Mouse (Mus musculus): ENCODE measurements at regions not wholly inside any gene's neighbourhood (a gene's known extent, or its start where the extent isn't known, plus 50 kb on each side); places are given as distances from the start of the nearest gene placed in this dataset.

- DNase-seq (ENCODE audit: low spot score), result no peak
Measured at GRCm38 (mm10) chr4:47724331-47725004, 250.0 kb downstream of the Sec61b start.

- no peak for DNase-seq (ENCODE audit: low spot score)
Measured at GRCm38 (mm10) chr4:47725005-47725340, 250.5 kb downstream of the Sec61b start.

DNA sequence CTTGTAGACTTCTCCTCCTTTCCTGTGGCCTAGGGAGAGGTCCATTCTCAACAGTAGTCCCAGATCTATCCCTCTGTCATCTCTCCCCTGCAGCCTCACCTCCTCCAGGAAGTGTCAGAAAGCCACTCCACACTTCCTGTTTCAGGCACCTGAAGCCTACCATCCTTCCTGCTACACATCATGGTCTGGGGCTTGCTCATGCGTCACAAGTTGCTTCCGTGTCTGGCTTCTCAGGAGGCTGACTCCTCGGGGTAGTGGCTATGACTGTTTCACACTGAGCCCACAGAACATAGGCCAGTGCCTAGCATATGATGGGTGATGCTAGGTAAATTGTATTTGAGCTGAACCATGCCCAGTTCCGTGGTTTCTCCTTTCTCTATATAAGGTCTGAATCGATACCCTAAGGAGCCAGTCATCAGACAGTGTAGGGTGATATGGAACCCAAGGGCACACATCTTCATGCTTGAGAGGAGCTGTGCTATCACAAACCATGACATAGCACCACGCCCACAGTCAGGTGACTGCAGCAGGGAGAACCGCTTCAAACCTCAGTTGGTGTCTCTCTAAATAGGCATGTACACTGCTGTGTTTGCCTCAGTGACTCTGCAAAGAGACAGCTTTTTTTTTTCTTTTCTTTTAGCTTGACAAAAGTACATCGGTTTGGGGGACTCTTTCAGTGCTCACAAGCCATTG lies 272.2 kb downstream of the Sec61b start:
- no peak for DNase-seq (ENCODE audit: low spot score)

- DNase-seq (ENCODE audit: low spot score), result no peak
Measured at GRCm38 (mm10) chr4:47772230-47772920, 272.6 kb upstream of the Nr4a3 start.

- no peak for DNase-seq (ENCODE audit: low spot score)
Measured at GRCm38 (mm10) chr4:47774664-47775063, 270.3 kb upstream of the Nr4a3 start.

DNA sequence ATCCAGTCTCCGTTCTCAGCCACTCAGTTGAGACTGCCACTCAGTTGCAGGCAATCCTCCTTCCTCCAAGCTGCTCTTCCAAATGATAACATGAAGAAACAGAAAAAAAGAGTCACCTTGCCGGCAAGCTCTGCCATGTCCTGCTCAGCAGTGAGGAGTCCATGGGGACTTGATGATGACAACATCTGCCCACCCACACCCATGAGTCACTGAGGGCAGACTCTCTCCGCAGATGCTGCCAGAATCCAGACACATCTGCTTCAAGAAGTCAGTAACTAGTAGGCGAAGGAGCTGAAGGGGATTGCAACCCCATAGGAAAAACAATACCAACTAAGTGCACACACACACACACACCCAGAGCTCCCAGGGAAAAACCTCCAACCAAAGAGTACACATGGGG lies 263.9 kb upstream of the Nr4a3 start:
- no peak for DNase-seq (ENCODE audit: low spot score)

DNA sequence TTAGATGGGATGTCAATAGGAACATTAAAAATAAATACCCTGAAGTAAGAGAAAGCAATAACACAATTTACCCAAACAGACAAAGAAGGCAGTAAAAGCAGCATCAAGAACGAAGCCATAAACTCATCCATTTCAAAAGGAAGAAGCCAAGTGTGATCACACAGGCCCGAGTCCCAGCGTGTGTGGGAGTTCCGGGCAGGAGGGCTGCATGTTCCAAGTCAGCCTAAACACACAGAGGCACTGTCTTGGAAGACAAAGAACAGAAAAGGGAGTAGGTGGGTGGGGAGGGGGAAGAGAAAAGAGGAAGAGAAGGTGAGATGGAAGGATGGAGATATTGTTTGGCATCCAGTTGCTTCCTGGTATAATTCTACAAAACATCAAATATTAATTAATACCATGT lies 248.0 kb upstream of the Nr4a3 start:
- DNase-seq (ENCODE audit: low spot score), result no peak

- no peak for DNase-seq (ENCODE audit: low spot score)
Measured at GRCm38 (mm10) chr4:47799165-47799564, 245.8 kb upstream of the Nr4a3 start.

DNA sequence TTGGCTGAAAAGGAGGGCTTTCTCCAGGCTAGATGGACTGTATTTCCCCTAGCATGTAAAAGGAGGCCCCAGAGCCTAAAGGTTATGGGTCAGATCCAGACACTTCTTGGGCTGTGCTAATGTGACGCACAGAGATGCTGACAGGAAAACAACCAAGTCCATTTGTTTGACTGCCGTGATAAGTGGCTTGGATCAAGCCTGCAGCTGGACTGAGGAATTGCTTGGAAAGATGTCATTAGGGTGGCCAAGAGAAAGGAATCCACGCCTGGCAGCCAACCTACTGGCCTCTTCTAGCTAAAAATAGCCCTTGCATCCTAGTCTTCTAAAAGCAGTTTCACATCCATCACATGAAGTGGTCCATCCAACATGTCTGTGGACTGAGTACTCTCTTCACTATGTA lies 241.8 kb upstream of the Nr4a3 start:
- no peak for DNase-seq (ENCODE audit: low spot score)

DNA sequence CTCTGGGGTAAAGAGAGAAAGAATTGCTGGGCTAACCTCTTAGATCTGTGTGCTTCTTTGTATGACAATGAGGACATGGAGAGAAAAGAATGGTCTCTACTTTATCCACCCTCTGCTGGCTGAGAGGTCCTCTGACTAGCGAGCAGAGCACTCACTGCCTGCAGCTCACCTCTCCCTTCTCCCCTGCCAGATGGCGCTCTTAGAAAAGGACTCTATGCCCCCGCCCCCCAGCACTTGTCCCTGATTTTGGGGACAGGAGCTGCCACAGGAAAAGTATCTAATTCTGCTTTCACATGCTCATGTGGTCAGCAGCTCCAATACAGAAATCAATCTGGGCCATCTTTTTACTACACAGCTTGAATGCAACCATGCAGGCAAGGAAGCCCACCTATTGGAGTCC lies 237.1 kb upstream of the Nr4a3 start:
- no peak for DNase-seq (ENCODE audit: low spot score)

DNA sequence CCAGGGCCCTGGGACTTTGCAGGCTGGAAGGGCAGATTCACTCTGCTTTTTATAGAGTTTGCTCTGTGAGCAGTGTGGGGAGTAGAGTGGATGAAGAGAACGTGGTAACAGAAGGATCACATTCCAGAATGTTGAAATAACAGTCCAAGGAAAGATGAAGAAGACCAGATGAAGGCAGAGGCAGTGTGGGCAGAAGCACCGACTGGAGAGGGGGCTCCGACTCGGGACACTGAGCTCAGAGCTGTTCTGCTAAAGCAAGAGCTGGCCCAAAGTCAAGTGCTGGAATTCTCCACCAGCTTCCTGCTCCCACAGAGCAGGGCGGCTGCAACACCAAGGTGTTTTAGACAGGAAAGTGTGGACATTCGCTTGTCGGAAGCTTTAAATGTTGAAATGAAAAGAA lies 230.9 kb upstream of the Nr4a3 start:
- DNase-seq (ENCODE audit: low spot score), result no peak

DNA sequence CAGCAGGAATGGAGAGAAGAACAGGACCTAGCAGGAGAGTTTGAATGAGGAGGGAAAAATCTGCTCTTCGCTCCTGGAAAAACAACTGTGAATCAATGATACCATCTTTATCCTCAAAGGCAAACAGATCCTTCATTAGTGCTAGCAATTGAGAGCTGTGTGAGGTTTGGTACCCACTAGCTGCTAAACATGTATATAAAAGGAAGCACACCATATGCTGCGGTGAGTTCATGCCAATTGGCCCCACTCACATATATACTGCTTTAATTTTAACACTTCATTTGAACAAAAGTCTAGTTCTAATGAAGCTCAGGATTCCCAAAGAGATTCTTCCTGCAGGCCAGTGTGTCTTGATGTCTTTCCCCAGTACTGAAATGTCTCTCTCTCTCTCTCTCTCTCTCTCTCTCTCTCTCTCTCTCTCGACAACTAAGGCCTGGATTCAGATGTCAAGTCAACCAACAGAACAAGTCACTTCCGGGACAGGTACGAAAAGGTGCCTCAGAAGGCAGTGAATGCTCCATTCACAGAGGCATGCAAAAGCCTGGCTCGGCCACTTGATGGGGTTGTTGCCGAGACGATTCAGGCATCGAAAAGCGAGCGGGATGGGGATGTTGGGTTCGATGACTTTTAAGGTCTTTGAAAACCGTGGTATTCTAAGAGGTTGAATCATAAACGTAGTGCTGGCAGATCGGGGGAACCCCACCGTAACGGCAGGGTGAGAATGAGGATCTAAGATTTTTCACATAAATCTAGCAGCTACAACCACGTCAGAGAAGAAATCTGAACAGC lies 226.4 kb upstream of the Nr4a3 start:
- no peak for DNase-seq (ENCODE audit: low spot score)

DNA sequence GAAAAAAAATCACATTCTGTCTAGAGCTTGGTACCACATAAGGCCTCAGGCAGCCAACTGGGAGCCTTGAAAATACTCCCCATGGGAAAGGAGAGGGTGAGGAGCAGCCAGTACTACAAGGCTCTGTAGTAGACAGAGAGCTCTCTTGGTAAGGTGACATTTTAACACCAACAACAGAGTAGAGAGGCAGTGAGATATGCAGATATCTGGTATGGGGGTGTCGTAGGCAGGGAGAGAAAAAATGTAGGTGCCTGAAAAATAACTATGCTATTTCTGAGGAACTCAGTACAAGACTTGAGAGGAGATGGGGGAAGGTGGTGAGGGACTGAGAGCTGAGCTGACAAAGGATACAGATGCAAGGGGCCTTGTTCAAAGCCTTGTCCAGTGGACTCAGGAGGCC lies 224.4 kb upstream of the Nr4a3 start:
- DNase-seq (ENCODE audit: low spot score), result no peak

DNA sequence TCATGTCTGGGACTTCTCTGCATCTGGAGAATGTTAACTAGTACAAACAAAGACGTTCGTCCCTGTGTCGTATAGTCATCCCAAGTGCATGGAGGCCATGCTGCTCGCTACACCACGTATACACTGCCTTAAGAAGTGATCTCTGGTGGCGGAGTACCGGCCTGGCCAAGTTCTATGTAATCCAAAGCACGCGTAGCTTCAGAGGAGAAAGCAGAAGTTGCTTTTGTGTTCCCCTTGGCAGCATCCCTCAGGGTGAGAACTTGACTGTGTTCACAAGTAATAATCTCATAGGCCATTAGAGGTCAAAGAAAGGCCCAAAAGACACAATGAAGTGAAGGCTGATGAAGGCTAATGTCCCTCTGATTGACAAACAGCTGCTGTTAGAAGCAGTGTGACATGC lies 221.7 kb upstream of the Nr4a3 start:
- no peak for DNase-seq (ENCODE audit: low spot score)

GRCm38 (mm10) chr4:47824083-47824482 lies 220.9 kb upstream of the Nr4a3 start:
- no peak for DNase-seq (ENCODE audit: low spot score)

- no peak for DNase-seq (ENCODE audit: low spot score)
Measured at GRCm38 (mm10) chr4:47832905-47833304, 212.0 kb upstream of the Nr4a3 start.

GRCm38 (mm10) chr4:47838411-47838810 lies 206.5 kb upstream of the Nr4a3 start:
- DNase-seq (ENCODE audit: low spot score), result no peak

- DNase-seq (ENCODE audit: low spot score), result no peak
Measured at GRCm38 (mm10) chr4:47842128-47842656, 202.8 kb upstream of the Nr4a3 start.

DNA sequence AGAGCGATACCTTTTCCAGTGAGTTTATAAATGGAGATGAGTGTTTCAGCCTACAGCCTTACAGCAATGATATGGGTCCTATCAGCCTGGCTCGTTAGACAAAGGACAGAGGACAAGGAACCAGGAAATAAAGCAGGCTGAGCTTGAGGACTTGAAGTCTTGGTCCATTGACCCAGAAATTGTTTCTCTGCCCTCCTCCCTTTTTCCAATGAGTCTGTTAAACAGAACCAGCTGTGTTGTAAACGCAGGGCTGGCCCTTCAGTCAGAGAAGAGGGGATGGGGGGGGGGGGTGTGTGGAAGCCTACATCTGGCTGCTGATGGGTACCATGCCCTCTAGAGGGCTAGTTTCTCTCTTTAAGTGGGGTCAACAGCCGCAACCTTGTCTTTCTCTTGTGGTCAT lies 199.7 kb upstream of the Nr4a3 start:
- DNase-seq (ENCODE audit: low spot score), result no peak

DNA sequence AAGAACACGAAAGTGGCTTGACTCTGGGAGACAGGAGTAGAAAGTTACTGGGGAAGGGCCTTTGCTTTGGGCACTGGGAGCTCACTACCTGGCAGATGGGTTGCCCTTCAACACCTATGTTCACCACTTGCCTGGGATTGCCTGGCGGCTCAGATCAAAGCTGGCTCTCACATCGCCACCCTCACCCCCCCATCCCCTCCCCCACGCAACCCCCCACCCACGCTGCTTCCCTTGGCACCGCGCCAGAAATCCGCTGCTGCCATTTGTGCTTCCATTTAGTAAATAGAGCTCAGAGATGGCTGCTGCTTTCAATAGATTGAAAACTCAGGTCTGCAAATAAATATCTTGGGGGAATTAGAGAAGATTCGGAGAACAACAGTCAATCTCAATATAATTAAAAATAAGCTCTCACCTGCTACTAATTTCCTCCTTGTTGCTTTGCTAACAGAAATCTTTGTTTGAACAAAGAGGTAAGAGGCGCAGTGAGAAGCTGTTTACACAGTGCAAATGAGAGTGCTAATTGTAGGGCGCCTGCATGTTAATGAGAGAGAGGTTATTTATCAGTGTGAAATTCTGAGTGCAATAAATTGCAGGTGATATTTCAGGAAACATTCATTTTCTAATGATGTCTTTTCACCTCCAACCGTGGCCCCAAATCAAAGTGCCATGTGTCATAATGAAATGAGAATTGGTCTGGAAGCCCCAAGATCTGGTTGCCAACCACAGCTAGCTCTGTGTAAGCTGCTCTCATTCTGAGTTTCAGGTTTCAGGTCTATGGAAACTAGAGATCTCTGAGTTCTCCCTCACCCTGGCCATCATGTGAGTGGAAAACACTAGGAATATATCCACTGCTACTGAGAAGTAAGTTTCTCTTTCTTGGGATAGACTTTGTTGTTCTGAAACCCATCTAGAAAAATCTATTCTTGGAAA lies 198.3 kb upstream of the Nr4a3 start:
- peak; percentile 50 for DNase-seq (ENCODE audit: low spot score)

GRCm38 (mm10) chr4:47861151-47861550 lies 183.8 kb upstream of the Nr4a3 start:
- DNase-seq (ENCODE audit: low spot score), result no peak
